8 mouse cellular contexts compared by ENCODE assay signal in genomic region chr9:118925286-118926110, GRCm38 (mm10). TPM values are rescaled to one million over a fixed set of nuclear protein-coding genes. Genes with fewer than 3 reads are reported as not detected.
DNase-seq lines count a peak whose midpoint lies in the region; ATAC-seq and TF ChIP-seq lines count a peak whose summit lies in the region.

No protein-coding gene starts in this region.

- WGBS in bone marrow, adult 2 months = under 1% methylated on average over 53 of the region's 53 CpGs
- under 1% methylated on average over 43 of the region's 53 CpGs for WGBS in embryonic facial prominence, embryonic 14.5 days
- under 1% methylated on average over 53 of the region's 53 CpGs for WGBS in limb, embryonic 13.5 days
- under 1% methylated on average over 53 of the region's 53 CpGs for WGBS in midbrain, embryonic 15.5 days

- TF ChIP-seq CTCF in bone marrow, adult 2 months (IDR thresholded peaks at IDR 0.05; ENCODE audit: control insufficient read depth, insufficient read depth, low read length) = no peak

- peak overlapping the region; percentile 93 for H3K4me2 ChIP-seq in embryonic facial prominence, embryonic 14.5 days (ENCODE audit: low read depth, low read length)
- H3K4me2 ChIP-seq in limb, embryonic 13.5 days (replicated peaks) = peak overlapping the region; percentile 98
- peak overlapping the region; percentile 98 for H3K4me2 ChIP-seq in midbrain, embryonic 15.5 days

- peak overlapping the region; percentile 86 for H3K9ac ChIP-seq in embryonic facial prominence, embryonic 14.5 days (ENCODE audit: low read depth, low read length)
- peak overlapping the region; percentile 90 for H3K9ac ChIP-seq in limb, embryonic 13.5 days
- peak overlapping the region; percentile 82 for H3K9ac ChIP-seq in midbrain, embryonic 15.5 days

- peak; percentile 98 for DNase-seq in 416B (ENCODE audit: low read depth)
- DNase-seq in embryonic facial prominence, embryonic 14.5 days (ENCODE audit: low spot score) = peak; percentile 98
- peak; percentile 95 for DNase-seq in heart, adult 8-10 months (ENCODE audit: low spot score)
- peak; percentile 96 to 98 for DNase-seq in kidney, adult 8-10 months
- DNase-seq in spleen, adult 18-20 months = peak; percentile 81 to 85

- peak overlapping the region; percentile 86 for H3K4me3 ChIP-seq in bone marrow, adult 2 months (replicated peaks; ENCODE audit: control insufficient read depth, low read depth, low read length)
- H3K4me3 ChIP-seq in embryonic facial prominence, embryonic 14.5 days (ENCODE audit: low read depth, low read length) = peak overlapping the region; percentile 83
- peak overlapping the region; percentile 88 for H3K4me3 ChIP-seq in limb, embryonic 13.5 days
- peak overlapping the region; percentile 82 for H3K4me3 ChIP-seq in midbrain, embryonic 15.5 days

- TF ChIP-seq POLR2A in bone marrow, adult 2 months (IDR thresholded peaks at IDR 0.05; ENCODE audit: borderline replicate concordance, control insufficient read depth, low read depth, low read length) = no peak

- H3K4me1 ChIP-seq in bone marrow, adult 2 months (ENCODE audit: control insufficient read depth, insufficient read depth, low read length) = peaks cover 5% of the 10 kb centered on the region; the same call in 1 of the 2 replicates
- peaks cover 28% of the 10 kb centered on the region for H3K4me1 ChIP-seq in embryonic facial prominence, embryonic 14.5 days (ENCODE audit: control insufficient read depth, insufficient read depth, low read length)
- peaks cover 51% of the 10 kb centered on the region for H3K4me1 ChIP-seq in limb, embryonic 13.5 days
- peaks cover 29% of the 10 kb centered on the region for H3K4me1 ChIP-seq in midbrain, embryonic 15.5 days

- no peaks in the 10 kb centered on the region for H3K9me3 ChIP-seq in embryonic facial prominence, embryonic 14.5 days (ENCODE audit: control insufficient read depth, low read length)
- H3K9me3 ChIP-seq in limb, embryonic 13.5 days = no peaks in the 10 kb centered on the region
- H3K9me3 ChIP-seq in midbrain, embryonic 15.5 days = no peaks in the 10 kb centered on the region

- no peaks in the 10 kb centered on the region for H3K27me3 ChIP-seq in embryonic facial prominence, embryonic 14.5 days (replicated peaks; ENCODE audit: control insufficient read depth, insufficient read depth, low read length)
- H3K27me3 ChIP-seq in limb, embryonic 13.5 days = no peaks in the 10 kb centered on the region
- no peaks in the 10 kb centered on the region for H3K27me3 ChIP-seq in midbrain, embryonic 15.5 days (replicated peaks)

- ATAC-seq in embryonic facial prominence, embryonic 14.5 days (ENCODE audit: low read depth) = peak; percentile 92
- ATAC-seq in limb, embryonic 13.5 days (ENCODE audit: low FRiP score, low read depth) = peak; percentile 90
- peak; percentile 86 for ATAC-seq in midbrain, embryonic 15.5 days (replicated peaks)

- H3K27ac ChIP-seq in bone marrow, adult 2 months (ENCODE audit: control insufficient read depth, insufficient read depth, low read depth, low read length, poor library complexity) = peak overlapping the region; percentile 59
- H3K27ac ChIP-seq in embryonic facial prominence, embryonic 14.5 days (replicated peaks; ENCODE audit: low read depth, low read length) = peak overlapping the region; percentile 91
- H3K27ac ChIP-seq in limb, embryonic 13.5 days = peak overlapping the region; percentile 94
- H3K27ac ChIP-seq in midbrain, embryonic 15.5 days = peak overlapping the region; percentile 86

- 0 out of 2 replicates have a peak, but pooled peaks cover 8% of the 10 kb centered on the region for H3K36me3 ChIP-seq in embryonic facial prominence, embryonic 14.5 days (ENCODE audit: control insufficient read depth, insufficient read depth, low read length)
- H3K36me3 ChIP-seq in limb, embryonic 13.5 days = peaks cover 6% of the 10 kb centered on the region
- H3K36me3 ChIP-seq in midbrain, embryonic 15.5 days (replicated peaks) = no peaks in the 10 kb centered on the region

RNA-seq across cellular contexts. Expression of gene Ctdspl, which starts 0.8 kb away (rescaled TPM):
- polyA plus RNA-seq in bone marrow, adult 2 months (2011; ENCODE audit: insufficient read depth, insufficient read length, low replicate concordance, missing spikeins) = 4.4 and 6.7 TPM in 2 replicates
- polyA plus RNA-seq in embryonic facial prominence, embryonic 14.5 days (2014; fragmentation: Nextera tagmentation; extraction: Ambion mirVana) = 17.7 and 17.8 TPM in 2 replicates
- total RNA-seq in heart, adult 8-10 months (2022) = 10 to 100 TPM in 1 of 4 experiments, 1 to 10 TPM in 3; 7.5 to 10.2 (median 7.8) TPM
- polyA plus RNA-seq in limb, embryonic 13.5 days (2015; fragmentation: Nextera tagmentation; extraction: Ambion mirVana) = 23.4 and 24.8 TPM in 2 replicates
- 7.5 and 8.3 TPM in 2 replicates for polyA plus RNA-seq in midbrain, embryonic 15.5 days (2015; fragmentation: Nextera tagmentation; extraction: Ambion mirVana)

Comparison
In these comparisons a context has a peak if more than half of its experiments do, and no peak if none do; other contexts are left out.
1. Peak in every context shown above with its lines: DNase-seq, ATAC-seq, H3K4me3 ChIP-seq and H3K27ac ChIP-seq.